Mouse (Mus musculus) hindbrain, embryonic 16.5 days (tissue): ENCODE measurements at regions not wholly inside any gene's neighbourhood (a gene's known extent, or its start where the extent isn't known, plus 50 kb on each side); places are given as distances from the start of the nearest gene placed in this dataset.
"Not testable (repeated sequence)": the region's sequence is repeated elsewhere in the genome, so short reads cannot be mapped to it uniquely, and the experiment has no call there.

ENCODE experiments used
- ATAC-seq: fragments of 200-750 bp; cut with Nextera tagmentation; 2 replicates; pipeline ENCODE4 v1.8.0; 2017; ENCODE audit warnings: moderate TSS enrichment, moderate library complexity
- H3K27ac ChIP-seq: fragments of 300-500 bp; sonication (generic); 2 replicates; pipeline ENCODE4 v1.5.1; 2014; ENCODE audit warnings: low read depth, mild to moderate bottlenecking, control low read depth, low read length, moderate library complexity
- H3K27me3 ChIP-seq: fragments of 300-500 bp; sonication (generic); replicated peaks from 2 replicates; pipeline ENCODE4 v1.6.1; 2014; ENCODE audit warnings: low read length; ENCODE audit not compliant: control insufficient read depth, insufficient read depth
- H3K36me3 ChIP-seq: fragments of 300-500 bp; sonication (generic); 2 replicates; pipeline ENCODE4 v1.6.1; 2014; ENCODE audit warnings: mild to moderate bottlenecking, low read length, moderate library complexity, mixed read lengths; ENCODE audit not compliant: control insufficient read depth, insufficient read depth
- H3K4me1 ChIP-seq: fragments of 300-500 bp; sonication (generic); 2 replicates; pipeline ENCODE4 v1.6.1; 2014; ENCODE audit warnings: low read depth, low read length; ENCODE audit not compliant: control insufficient read depth, insufficient read depth
- H3K4me2 ChIP-seq: fragments of 300-500 bp; sonication (generic); 2 replicates; pipeline ENCODE4 v1.6.1; 2014; ENCODE audit warnings: mild to moderate bottlenecking, low read length, control low read depth, moderate library complexity
- H3K4me3 ChIP-seq: fragments of 300-500 bp; sonication (generic); 2 replicates; pipeline ENCODE4 v1.5.1; 2014; ENCODE audit warnings: mild to moderate bottlenecking, low read length, control low read depth, moderate library complexity
- H3K9ac ChIP-seq: fragments of 300-500 bp; sonication (generic); 2 replicates; pipeline ENCODE4 v1.6.1; 2014; ENCODE audit warnings: low read depth, mild to moderate bottlenecking, control low read depth, low read length, moderate library complexity
- H3K9me3 ChIP-seq: fragments of 300-500 bp; sonication (generic); 2 replicates; pipeline ENCODE4 v1.6.1; 2014; ENCODE audit warnings: mild to moderate bottlenecking, low read length, moderate library complexity; ENCODE audit not compliant: control insufficient read depth
- WGBS: fragments of 180-500 bp; shearing (Covaris S2); extraction: QIAGEN DNeasy Blood & Tissue Kit; methylation state at CpG from one replicate; pipeline ENCODE4 v1.1.7; 2014; 5-methylcytosine and 5-hydroxymethylcytosine counted together

GRCm38 (mm10) chr7:137674596-137674995, 237.2 kb downstream of the Glrx3 start:
- ATAC-seq = no peak
- H3K9me3 ChIP-seq = no peaks in the 10 kb centered on the region
- 91% methylated on average over 1 of the region's 1 CpGs for WGBS

GRCm38 (mm10) chr7:137675381-137675780, 238.0 kb downstream of the Glrx3 start:
- 82% methylated on average over 5 of the region's 5 CpGs for WGBS
- H3K4me2 ChIP-seq = no peak overlapping the region
- no peak overlapping the region for H3K9ac ChIP-seq
- H3K36me3 ChIP-seq = no peaks in the 10 kb centered on the region
- H3K4me3 ChIP-seq = no peak overlapping the region
- no peaks in the 10 kb centered on the region for H3K9me3 ChIP-seq
- H3K27ac ChIP-seq = no peak overlapping the region
- H3K27me3 ChIP-seq = no peaks in the 10 kb centered on the region
- no peaks in the 10 kb centered on the region for H3K4me1 ChIP-seq
- ATAC-seq = no peak

More at GRCm38 (mm10) chr7:137674596-137674995, 237.2 kb downstream of the Glrx3 start:
- no peak overlapping the region for H3K4me3 ChIP-seq
- H3K4me1 ChIP-seq = no peaks in the 10 kb centered on the region
- no peaks in the 10 kb centered on the region for H3K36me3 ChIP-seq
- H3K4me2 ChIP-seq = no peak overlapping the region
- no peaks in the 10 kb centered on the region for H3K27me3 ChIP-seq
- H3K9ac ChIP-seq = no peak overlapping the region
- no peak overlapping the region for H3K27ac ChIP-seq

GRCm38 (mm10) chr7:137684826-137685225, 247.4 kb downstream of the Glrx3 start:
- Histone ChIP-seq H3K36me3 (no peaks in the 10 kb centered on the region), H3K4me3 (no peak overlapping the region), H3K4me2 (no peak overlapping the region), H3K27ac (no peak overlapping the region), H3K9me3 (no peaks in the 10 kb centered on the region), H3K27me3 (no peaks in the 10 kb centered on the region), H3K4me1 (no peaks in the 10 kb centered on the region), H3K9ac (no peak overlapping the region)
- 81% methylated on average over 6 of the region's 6 CpGs for WGBS
- ATAC-seq = no peak

GRCm38 (mm10) chr7:137685320-137685719, 247.9 kb downstream of the Glrx3 start:
- no peak overlapping the region for H3K9ac ChIP-seq
- H3K4me2 ChIP-seq = no peak overlapping the region
- H3K36me3 ChIP-seq = no peaks in the 10 kb centered on the region
- H3K4me3 ChIP-seq = no peak overlapping the region
- H3K4me1 ChIP-seq = no peaks in the 10 kb centered on the region
- no peaks in the 10 kb centered on the region for H3K9me3 ChIP-seq
- no peaks in the 10 kb centered on the region for H3K27me3 ChIP-seq
- no peak overlapping the region for H3K27ac ChIP-seq
- ATAC-seq = no peak
- 65% methylated on average over 6 of the region's 6 CpGs for WGBS

GRCm38 (mm10) chr7:137696831-137697230, 259.4 kb downstream of the Glrx3 start:
- H3K4me3 ChIP-seq = no peak overlapping the region
- no peaks in the 10 kb centered on the region for H3K36me3 ChIP-seq
- no peak overlapping the region for H3K4me2 ChIP-seq
- no peaks in the 10 kb centered on the region for H3K9me3 ChIP-seq
- H3K9ac ChIP-seq = no peak overlapping the region
- 49% methylated on average over 5 of the region's 5 CpGs for WGBS
- H3K4me1 ChIP-seq = peaks cover 2% of the 10 kb centered on the region; the same call in 1 of the 2 replicates
- ATAC-seq = peak; percentile 69
- H3K27ac ChIP-seq = no peak overlapping the region
- H3K27me3 ChIP-seq = no peaks in the 10 kb centered on the region

- H3K9me3 ChIP-seq, H3K27me3 ChIP-seq, H3K9ac ChIP-seq, H3K4me2 ChIP-seq, ATAC-seq, H3K4me1 ChIP-seq, H3K36me3 ChIP-seq, H3K27ac ChIP-seq, H3K4me3 ChIP-seq: not testable (repeated sequence)
- 91% methylated on average over 6 of the region's 6 CpGs for WGBS
These were observed 261.1 kb downstream of the Glrx3 start for GRCm38 (mm10) chr7:137698501-137698900.

- H3K9me3 ChIP-seq = no peaks in the 10 kb centered on the region
- H3K9ac ChIP-seq = no peak overlapping the region
- no peaks in the 10 kb centered on the region for H3K27me3 ChIP-seq
- no peaks in the 10 kb centered on the region for H3K36me3 ChIP-seq
- H3K4me3 ChIP-seq = no peak overlapping the region
- WGBS = 64% methylated on average over 9 of the region's 9 CpGs
- peaks cover 13% of the 10 kb centered on the region for H3K4me1 ChIP-seq
- ATAC-seq = no peak
- no peak overlapping the region for H3K4me2 ChIP-seq
- no peak overlapping the region for H3K27ac ChIP-seq
These were observed 275.4 kb downstream of the Glrx3 start for GRCm38 (mm10) chr7:137712862-137713261.

DNA sequence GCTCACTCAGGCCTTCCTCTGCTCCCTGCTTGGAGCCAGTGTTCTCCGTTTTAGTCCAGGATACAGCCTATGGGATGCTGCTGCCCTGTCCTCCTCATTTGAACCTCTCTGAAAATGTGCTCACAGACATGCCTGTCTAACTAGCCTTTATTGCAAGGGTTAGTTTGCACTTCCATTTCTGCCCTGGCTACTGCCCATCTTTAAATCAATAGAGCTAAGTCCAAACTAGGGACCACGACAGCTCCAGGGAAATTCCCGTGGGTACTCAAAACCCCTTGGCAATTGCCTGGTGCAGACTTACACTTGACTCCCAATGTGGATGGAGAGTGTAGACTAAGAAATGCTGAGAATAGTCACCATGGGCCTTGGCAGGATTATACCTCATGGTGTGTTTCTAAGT, 276.4 kb downstream of the Glrx3 start:
- WGBS = 51% methylated on average over 3 of the region's 3 CpGs
- Histone ChIP-seq H3K4me3 (no peak overlapping the region), H3K9ac (no peak overlapping the region), H3K27ac (no peak overlapping the region), H3K9me3 (no peaks in the 10 kb centered on the region), H3K27me3 (no peaks in the 10 kb centered on the region), H3K4me1 (peaks cover 13% of the 10 kb centered on the region), H3K36me3 (no peaks in the 10 kb centered on the region), H3K4me2 (no peak overlapping the region)
- no peak for ATAC-seq

DNA sequence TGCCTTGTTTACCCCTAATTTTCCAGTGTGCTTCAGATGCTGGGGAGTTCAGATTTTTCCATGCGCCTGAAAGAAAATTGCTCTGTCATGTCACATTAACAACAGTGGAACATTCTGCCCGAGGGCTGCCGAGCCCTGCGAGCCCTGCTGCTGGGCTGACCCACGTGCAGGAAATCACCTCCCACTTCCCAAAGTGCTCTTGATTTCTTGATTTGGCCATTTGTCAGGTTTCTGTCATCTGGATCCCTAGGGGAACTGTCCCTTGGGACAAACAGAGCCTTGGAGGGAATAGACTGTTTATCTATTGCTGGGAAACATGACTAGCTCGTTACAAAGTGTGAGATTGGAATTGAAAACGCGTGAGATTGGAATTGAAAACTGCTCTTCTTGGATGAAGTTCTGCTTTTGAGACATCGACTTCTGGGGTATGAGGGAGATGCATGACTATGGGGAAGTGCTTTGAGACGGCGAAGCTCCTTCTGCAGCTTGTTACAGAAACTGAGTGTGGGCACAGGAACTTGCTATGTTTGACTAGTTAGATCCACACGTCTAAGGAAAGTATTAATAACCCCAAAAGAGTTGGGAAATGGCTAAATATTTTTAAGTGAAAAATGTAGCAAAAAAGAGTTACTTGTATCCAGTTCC, 277.0 kb downstream of the Glrx3 start:
- ATAC-seq = no peak
- Histone ChIP-seq H3K4me3 (no peak overlapping the region), H3K4me2 (no peak overlapping the region), H3K9ac (no peak overlapping the region), H3K36me3 (no peaks in the 10 kb centered on the region), H3K9me3 (no peaks in the 10 kb centered on the region), H3K27me3 (no peaks in the 10 kb centered on the region), H3K4me1 (peaks cover 13% of the 10 kb centered on the region), H3K27ac (no peak overlapping the region)
- WGBS = 29% methylated on average over 12 of the region's 12 CpGs
